Mouse (Mus musculus) neural tube, embryonic 15.5 days (tissue): ENCODE measurements around the gene Rcor3. TPM values are rescaled to one million over a fixed set of nuclear protein-coding genes. Genes with fewer than 3 reads are reported as not detected.

ENCODE experiments used
- ATAC-seq: fragments of 200-750 bp; cut with Nextera tagmentation; 2 replicates; pipeline ENCODE4 v1.8.0; 2017; ENCODE audit warnings: mild to moderate bottlenecking, moderate TSS enrichment, moderate library complexity; ENCODE audit not compliant: low FRiP score
- H3K27ac ChIP-seq: fragments of 300-500 bp; sonication (generic); replicated peaks from 2 replicates; pipeline ENCODE4 v1.5.1; 2015; ENCODE audit warnings: mild to moderate bottlenecking, inconsistent platforms
- H3K27me3 ChIP-seq: fragments of 300-500 bp; sonication (generic); replicated peaks from 2 replicates; pipeline ENCODE4 v1.6.1; 2015; ENCODE audit warnings: inconsistent platforms
- H3K36me3 ChIP-seq: fragments of 300-500 bp; sonication (generic); 2 replicates; pipeline ENCODE4 v1.6.1; 2015; ENCODE audit warnings: inconsistent platforms
- H3K4me1 ChIP-seq: fragments of 300-500 bp; sonication (generic); 2 replicates; pipeline ENCODE4 v1.6.1; 2015; ENCODE audit warnings: inconsistent platforms
- H3K4me2 ChIP-seq: fragments of 300-500 bp; sonication (generic); 2 replicates; pipeline ENCODE4 v1.6.1; 2015; ENCODE audit warnings: inconsistent platforms, mild to moderate bottlenecking, moderate library complexity
- H3K4me3 ChIP-seq: fragments of 300-500 bp; sonication (generic); replicated peaks from 2 replicates; pipeline ENCODE4 v1.5.1; 2015; ENCODE audit warnings: mild to moderate bottlenecking, inconsistent platforms
- H3K9ac ChIP-seq: fragments of 300-500 bp; sonication (generic); replicated peaks from 2 replicates; pipeline ENCODE4 v1.6.1; 2015; ENCODE audit warnings: mild to moderate bottlenecking, inconsistent platforms
- H3K9me3 ChIP-seq: fragments of 300-500 bp; sonication (generic); replicated peaks from 2 replicates; pipeline ENCODE4 v1.6.1; 2016; ENCODE audit warnings: inconsistent platforms
- WGBS: fragments of 180-500 bp; shearing (Covaris S2); methylation state at CpG from one replicate; pipeline ENCODE4 v1.1.7; 2015; ENCODE audit warnings: mixed read lengths; 5-methylcytosine and 5-hydroxymethylcytosine counted together
- polyA plus RNA-seq: library from polyadenylated mRNA; unstranded; fragments of >200 nt; fragmentation: Nextera tagmentation; extraction: Ambion mirVana; gene quantifications from 2 replicates; pipeline ENCODE4 v1.2.1, GENCODE M21; 2015

The Rcor3 gene
- polyA plus RNA-seq, 1 experiment from 2014 or later: 38.3 TPM

GRCm38 (mm10) chr1:192062682-192063081, 75.2 kb downstream of the Rcor3 start:
- WGBS: 91% methylated on average over 14 of the region's 14 CpGs
- Histone ChIP-seq H3K4me2 (no peak overlapping the region), H3K9me3 (no peaks in the 10 kb centered on the region), H3K27me3 (no peaks in the 10 kb centered on the region), H3K36me3 (no peaks in the 10 kb centered on the region), H3K4me1 (no peaks in the 10 kb centered on the region), H3K27ac (no peak overlapping the region), H3K9ac (no peak overlapping the region), H3K4me3 (no peak overlapping the region)
- no peak for ATAC-seq

GRCm38 (mm10) chr1:192061666-192062306, 76.1 kb downstream of the Rcor3 start:
- H3K27ac ChIP-seq: no peak overlapping the region
- no peaks in the 10 kb centered on the region for H3K27me3 ChIP-seq
- no peak overlapping the region for H3K4me2 ChIP-seq
- no peak overlapping the region for H3K4me3 ChIP-seq
- H3K9me3 ChIP-seq: no peaks in the 10 kb centered on the region
- no peaks in the 10 kb centered on the region for H3K4me1 ChIP-seq
- H3K36me3 ChIP-seq: no peaks in the 10 kb centered on the region
- ATAC-seq: no peak
- WGBS: 77% methylated on average over 4 of the region's 4 CpGs
- no peak overlapping the region for H3K9ac ChIP-seq

- H3K36me3 ChIP-seq: no peaks in the 10 kb centered on the region
- no peak overlapping the region for H3K27ac ChIP-seq
- ATAC-seq: no peak
- H3K9me3 ChIP-seq: no peaks in the 10 kb centered on the region
- whole genome bisulfite sequencing: 88% methylated on average over 10 of the region's 10 CpGs
- H3K4me2 ChIP-seq: no peak overlapping the region
- no peak overlapping the region for H3K4me3 ChIP-seq
- H3K4me1 ChIP-seq: no peaks in the 10 kb centered on the region
- H3K9ac ChIP-seq: no peak overlapping the region
- H3K27me3 ChIP-seq: no peaks in the 10 kb centered on the region
Observed at GRCm38 (mm10) chr1:192058911-192059310, 79.0 kb downstream of the Rcor3 start.

- H3K9ac ChIP-seq: no peak overlapping the region
- ATAC-seq: no peak
Observed at GRCm38 (mm10) chr1:192053726-192054125, 84.1 kb downstream of the Rcor3 start.

GRCm38 (mm10) chr1:192052986-192053385, 84.9 kb downstream of the Rcor3 start:
- H3K27ac ChIP-seq: no peak overlapping the region
- WGBS: 90% methylated on average over 5 of the region's 5 CpGs
- H3K9me3 ChIP-seq: no peaks in the 10 kb centered on the region
- no peak for ATAC-seq
- H3K36me3 ChIP-seq: no peaks in the 10 kb centered on the region
- no peak overlapping the region for H3K4me2 ChIP-seq
- no peak overlapping the region for H3K9ac ChIP-seq
- H3K27me3 ChIP-seq: no peaks in the 10 kb centered on the region
- no peak overlapping the region for H3K4me3 ChIP-seq
- no peaks in the 10 kb centered on the region for H3K4me1 ChIP-seq

More at GRCm38 (mm10) chr1:192053726-192054125, 84.1 kb downstream of the Rcor3 start:
- H3K27me3 ChIP-seq: no peaks in the 10 kb centered on the region
- no peak overlapping the region for H3K4me2 ChIP-seq
- no peaks in the 10 kb centered on the region for H3K4me1 ChIP-seq
- H3K36me3 ChIP-seq: no peaks in the 10 kb centered on the region
- WGBS: 77% methylated on average over 3 of the region's 3 CpGs
- no peak overlapping the region for H3K27ac ChIP-seq
- no peaks in the 10 kb centered on the region for H3K9me3 ChIP-seq
- H3K4me3 ChIP-seq: no peak overlapping the region

- H3K4me3 ChIP-seq: no peak overlapping the region
- WGBS: 91% methylated on average over 8 of the region's 8 CpGs
- H3K4me2 ChIP-seq: no peak overlapping the region
- no peak overlapping the region for H3K27ac ChIP-seq
- no peaks in the 10 kb centered on the region for H3K4me1 ChIP-seq
- no peaks in the 10 kb centered on the region for H3K36me3 ChIP-seq
- no peaks in the 10 kb centered on the region for H3K9me3 ChIP-seq
- H3K9ac ChIP-seq: no peak overlapping the region
- no peak for ATAC-seq
- no peaks in the 10 kb centered on the region for H3K27me3 ChIP-seq
Observed at GRCm38 (mm10) chr1:192052461-192052860, 85.4 kb downstream of the Rcor3 start.

Other genes with a start within 250 kb of the Rcor3 start
- 3.6 and 4.1 TPM in 2 replicates for gene Slc30a1, start 231.3 kb downstream of the Rcor3 start, polyA plus RNA-seq
- gene Rd3, start 160.7 kb downstream of the Rcor3 start, polyA plus RNA-seq: 1.9 and 2.1 TPM in 2 replicates
- gene Traf5, start 45.5 kb downstream of the Rcor3 start, polyA plus RNA-seq: 1.7 and 5.8 TPM in 2 replicates
- 4.4 and 4.6 TPM in 2 replicates for gene Kcnh1, start 52.7 kb upstream of the Rcor3 start, polyA plus RNA-seq